Mouse (Mus musculus): ENCODE data around the gene Ndufb2.
A peak's percentile ranks its signal among the peaks of the same experiment; 100 is the strongest.

The Ndufb2 gene

DNA sequence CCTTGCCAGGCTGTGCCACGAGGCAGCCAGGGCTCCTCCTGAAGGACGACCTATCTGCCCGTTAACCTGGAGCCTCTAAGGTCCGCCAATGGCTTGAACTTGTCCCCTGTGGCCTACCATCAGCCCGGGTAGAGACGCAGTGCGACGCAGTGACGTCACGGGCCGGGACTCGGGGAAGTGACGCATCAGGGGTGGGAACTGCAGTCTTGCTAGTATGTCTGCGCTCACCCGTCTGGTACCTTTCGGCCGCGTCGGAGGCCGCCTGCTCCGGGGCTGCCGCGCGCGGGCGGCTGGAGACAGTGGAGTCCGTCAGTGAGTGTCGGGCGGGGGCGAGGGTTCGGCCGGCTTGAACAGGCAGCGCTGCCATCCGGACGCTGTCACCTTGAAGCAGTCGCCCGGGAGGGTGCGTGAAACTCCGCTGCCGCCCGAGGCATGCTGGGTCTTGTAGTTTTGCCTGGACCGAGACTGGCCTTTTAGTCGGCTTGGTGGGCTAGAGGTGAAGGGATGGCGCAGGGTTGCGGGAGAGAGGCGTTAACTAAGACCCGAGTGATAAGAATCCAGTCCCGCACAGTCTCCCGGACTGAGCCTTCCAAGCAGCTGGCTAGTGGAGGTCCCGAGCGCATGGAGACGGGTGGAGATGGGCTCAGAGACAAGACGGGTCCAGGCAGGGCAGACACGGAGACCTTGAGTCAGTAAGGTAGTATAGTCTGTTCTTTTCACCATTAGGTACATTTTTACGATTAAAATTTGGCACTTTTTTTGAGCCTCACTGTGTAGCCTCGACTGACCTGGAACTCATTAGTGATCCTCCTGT, at the start of gene Ndufb2:
Gene Ndufb2, plus strand, starts transcription at position 174 of the 814 bp plus-strand sequence.
- peak; percentile 95 for DNase-seq

GRCm38 (mm10) chr6:39542631-39543597, 49.5 kb upstream of the Ndufb2 start:
- no peak for DNase-seq

GRCm38 (mm10) chr6:39543769-39544420, 48.5 kb upstream of the Ndufb2 start:
- DNase-seq, result no peak

DNA sequence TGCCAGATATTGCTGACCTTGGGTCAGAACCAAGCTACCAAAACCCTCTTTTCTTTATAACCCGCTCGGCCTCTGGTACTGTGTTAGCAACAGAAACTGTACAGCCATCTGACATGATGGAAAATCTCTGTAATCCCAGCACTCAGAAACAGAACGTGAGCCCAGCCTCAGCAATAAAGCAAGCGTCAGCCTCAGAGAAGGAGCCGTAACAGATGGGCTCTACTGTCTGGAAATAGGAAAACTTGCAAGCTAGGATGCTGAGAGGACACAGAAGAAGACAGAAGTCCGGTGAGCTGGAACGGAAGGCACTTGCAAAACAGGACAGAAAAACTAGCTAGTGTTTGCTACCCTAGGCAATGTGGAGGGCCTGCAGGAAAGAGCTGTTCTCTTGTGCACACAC, 46.9 kb upstream of the Ndufb2 start:
- no peak for DNase-seq

DNA sequence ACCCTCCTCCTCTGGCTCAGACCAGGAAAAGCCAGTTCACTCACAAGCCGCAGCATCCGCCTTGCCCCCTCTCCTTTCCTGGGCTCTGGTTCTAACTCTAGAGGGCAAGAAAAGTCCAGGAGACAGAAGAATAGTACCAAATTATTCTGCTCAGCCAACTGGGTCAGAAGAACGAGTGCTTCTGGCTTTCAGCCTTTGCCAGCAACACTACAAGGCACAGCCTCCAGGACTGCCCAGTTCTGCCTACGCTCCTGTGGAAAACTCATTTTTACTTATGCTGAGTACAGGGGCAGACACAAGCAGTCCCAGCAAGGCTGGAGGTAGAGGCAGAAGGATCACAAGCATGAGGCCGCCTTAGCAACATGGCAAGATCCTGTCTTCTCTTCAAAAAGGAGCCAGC, 44.3 kb upstream of the Ndufb2 start:
- no peak for DNase-seq

DNA sequence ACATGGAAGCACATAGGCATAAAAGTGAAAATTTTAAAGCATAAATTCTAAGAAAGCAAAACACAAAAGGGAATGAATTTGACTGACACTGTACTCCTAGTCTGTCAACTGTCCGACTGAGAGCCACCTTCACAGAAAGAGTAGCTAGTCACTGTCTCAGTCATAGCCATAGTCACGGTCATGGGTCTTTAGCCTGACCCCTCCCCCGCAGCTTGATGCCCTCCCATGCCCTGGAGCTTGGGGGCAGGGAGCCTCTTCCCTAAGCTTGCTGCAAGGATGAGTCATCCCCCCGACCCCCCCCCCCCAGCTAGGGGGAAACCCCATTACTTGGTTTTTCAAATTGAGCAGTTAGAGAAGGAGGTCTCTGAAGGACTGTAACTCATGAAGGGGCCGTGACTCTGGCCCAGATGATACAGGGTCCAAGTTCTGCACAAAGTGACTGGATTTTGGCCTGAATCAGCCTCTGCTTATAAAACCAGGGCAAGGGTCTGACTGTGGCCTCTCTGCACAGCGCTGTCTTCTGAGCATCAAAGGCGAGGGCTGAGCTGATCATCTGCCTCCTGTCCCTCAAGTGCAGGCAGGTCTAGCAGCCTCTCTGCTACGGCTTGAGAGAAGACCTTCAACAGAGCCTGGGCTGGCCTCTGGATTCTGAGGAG, 40.3 kb upstream of the Ndufb2 start:
- DNase-seq, result no peak

GRCm38 (mm10) chr6:39554888-39555647, 37.3 kb upstream of the Ndufb2 start:
- no peak for DNase-seq

DNA sequence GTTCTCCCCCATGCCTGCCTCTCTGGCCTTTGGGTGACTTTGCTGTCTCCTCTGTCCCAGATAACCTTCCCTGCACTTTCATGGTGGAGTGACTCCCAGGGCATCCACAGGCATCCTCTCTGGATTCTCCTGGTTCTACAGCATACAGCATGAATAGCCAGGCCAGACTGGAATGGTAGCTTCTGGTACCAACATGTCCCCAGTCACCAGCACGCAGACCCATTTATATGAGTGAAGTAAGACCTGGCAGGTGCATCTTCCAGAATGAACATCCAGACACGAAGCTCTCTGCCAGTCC, 36.8 kb upstream of the Ndufb2 start:
- DNase-seq, result no peak

GRCm38 (mm10) chr6:39556900-39557659, 35.3 kb upstream of the Ndufb2 start:
- peak; percentile 46 for DNase-seq

- DNase-seq, result peak; percentile 86
Measured at GRCm38 (mm10) chr6:39557723-39558261, 34.6 kb upstream of the Ndufb2 start, which contains the start of gene Dennd2a. Dennd2a (minus strand) TSS chr6:39557867.

- DNase-seq, result no peak
Measured at GRCm38 (mm10) chr6:39559276-39559939, 33.0 kb upstream of the Ndufb2 start.

GRCm38 (mm10) chr6:39562166-39563015, 30.0 kb upstream of the Ndufb2 start:
- peak; percentile 75 for DNase-seq

GRCm38 (mm10) chr6:39567528-39567927, 24.8 kb upstream of the Ndufb2 start:
- no peak for DNase-seq

GRCm38 (mm10) chr6:39570426-39570825, 21.9 kb upstream of the Ndufb2 start:
- DNase-seq, result no peak

DNA sequence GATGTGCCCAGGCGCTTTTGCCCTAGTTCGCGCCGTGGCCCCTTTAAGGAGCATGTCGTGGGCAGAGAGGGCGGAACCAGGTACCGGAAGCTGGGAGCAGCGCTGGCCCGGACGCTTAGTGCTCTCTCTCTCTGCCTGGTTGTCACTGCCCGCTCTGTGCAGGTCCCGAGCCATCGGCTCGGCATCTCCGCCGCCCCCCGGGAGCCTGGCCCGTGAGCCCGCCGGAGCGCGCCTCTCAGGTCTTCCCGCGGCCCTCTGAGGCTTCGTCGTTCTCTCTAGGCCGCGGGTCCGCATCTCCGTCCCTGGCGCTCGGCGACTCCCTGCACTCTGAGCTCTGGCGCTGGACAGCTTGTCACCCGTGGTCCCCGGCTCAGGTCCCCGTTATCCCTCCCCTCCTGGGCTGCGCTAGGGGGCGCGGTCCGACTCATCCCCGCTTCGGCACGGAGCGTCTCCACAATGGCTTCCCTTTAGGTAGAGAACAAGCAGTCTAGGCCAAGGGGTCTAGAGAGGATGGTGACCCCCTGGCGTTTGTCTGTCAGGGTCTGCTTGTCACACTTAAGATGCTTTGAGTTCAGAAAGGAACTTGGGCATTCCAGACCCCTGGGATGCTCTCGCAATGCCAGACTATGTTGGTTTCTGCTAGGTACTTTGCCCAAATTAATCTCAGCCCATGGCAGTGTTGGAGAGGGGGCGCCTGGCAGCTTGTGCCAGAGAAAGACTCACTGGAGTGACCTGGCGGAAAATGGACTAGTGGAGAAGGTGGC, 18.4 kb upstream of the Ndufb2 start, which contains the start of gene Adck2:
Gene Adck2, plus strand, starts transcription at position 83 of the 764 bp plus-strand sequence.
- DNase-seq, result peak; percentile 81

DNA sequence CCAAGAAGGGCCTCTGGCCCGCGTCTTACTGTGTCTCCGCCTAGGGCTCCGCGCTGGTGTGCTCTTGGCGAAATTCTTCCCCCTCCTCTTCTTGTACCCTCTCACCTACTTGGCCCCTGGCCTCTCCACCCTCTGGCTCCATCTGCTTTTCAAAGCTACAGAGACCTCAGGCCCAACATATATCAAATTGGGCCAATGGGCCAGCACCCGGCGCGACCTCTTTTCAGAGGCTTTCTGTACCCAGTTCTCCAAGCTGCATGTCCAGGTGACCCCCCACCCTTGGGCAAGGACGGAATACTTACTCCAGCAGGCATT, 17.9 kb upstream of the Ndufb2 start:
- DNase-seq, result no peak

- no peak for DNase-seq
Measured at GRCm38 (mm10) chr6:39574951-39575350, 17.4 kb upstream of the Ndufb2 start.

- no peak for DNase-seq
Measured at GRCm38 (mm10) chr6:39579552-39579951, 12.8 kb upstream of the Ndufb2 start.

GRCm38 (mm10) chr6:39580558-39580957, 11.8 kb upstream of the Ndufb2 start:
- no peak for DNase-seq
